Mouse (Mus musculus) liver, embryonic 14.5 days (tissue): Measurements from ENCODE around the gene Nxpe4.

Experiments used
- CTCF ChIP-seq: IDR thresholded peaks from 2 replicates; pipeline ENCODE4 v1.5.1; 2016; ENCODE audit warnings: antibody characterized with exemption, low read depth, control low read depth
- EP300 ChIP-seq: IDR thresholded peaks from 2 replicates; pipeline ENCODE4 v1.6.1; 2016; ENCODE audit warnings: antibody characterized with exemption, low read depth

GRCm38 (mm10) chr9:48241791-48242190, 80.0 kb downstream of the Nxpe4 start:
- no peak for TF ChIP-seq EP300
- no peak for TF ChIP-seq CTCF
